12 mouse cellular contexts compared by ENCODE assay signal in the genomic region with DNA sequence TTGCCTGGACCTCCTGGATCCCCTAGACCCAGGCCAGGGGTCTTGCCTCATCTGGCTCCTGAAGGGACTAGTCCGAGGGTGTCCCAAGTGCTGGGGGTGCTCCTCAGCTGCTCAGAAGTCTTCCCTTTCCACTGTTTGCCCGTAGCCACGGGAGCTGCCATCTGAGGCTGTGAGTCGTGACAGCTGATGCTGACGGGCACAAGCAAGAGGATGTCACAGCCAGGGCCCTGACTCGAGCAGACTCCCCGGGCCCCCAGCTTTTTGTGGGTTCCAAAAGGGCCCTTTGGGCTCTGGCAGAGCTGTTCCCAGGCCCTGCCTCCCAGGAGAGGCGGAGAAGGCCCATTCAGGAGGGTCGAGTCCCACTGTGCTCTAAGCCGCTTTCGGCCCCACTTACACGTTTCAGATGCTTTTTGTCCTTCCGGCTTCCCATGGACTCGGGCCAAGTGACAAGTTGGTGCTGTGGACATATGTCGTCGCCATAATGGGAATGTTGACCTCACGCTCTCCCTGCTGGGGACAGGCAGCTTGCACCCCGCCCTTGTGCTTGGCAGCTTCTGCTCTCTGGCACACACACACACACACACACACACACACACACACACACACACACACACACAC. TPM values are rescaled to one million over a fixed set of nuclear protein-coding genes. Genes with fewer than 3 reads are reported as not detected.
DNase-seq lines count a peak whose midpoint lies in the region; ATAC-seq and TF ChIP-seq lines count a peak whose summit lies in the region.
"Had no signal": no experiment of that assay in that cellular context is flagged by ENCODE, and none has a peak within 500 bp of the region (broad histone marks: within the 10 kb centered on the region; RNA-seq: fewer than 3 reads in every experiment).

No protein-coding gene starts in this region.

- ATAC-seq in forebrain, embryonic 12.5 days (ENCODE audit: low FRiP score), result no peak
- ATAC-seq in forebrain, embryonic 16.5 days, result no peak
- peak; percentile 70 for ATAC-seq in lung, postnatal 0 days
- ATAC-seq in hindbrain, embryonic 12.5 days (ENCODE audit: low FRiP score), result 0 out of 2 replicates have a peak, but pooled peaks have one; percentile 9
- no peak for ATAC-seq in midbrain, postnatal 0 days (ENCODE audit: low FRiP score)

- H3K9me3 ChIP-seq in forebrain, embryonic 12.5 days, result no peaks in the 10 kb centered on the region
- no peaks in the 10 kb centered on the region for H3K9me3 ChIP-seq in forebrain, embryonic 16.5 days (ENCODE audit: control insufficient read depth, low read length)
- H3K9me3 ChIP-seq in lung, postnatal 0 days (ENCODE audit: low read length), result no peaks in the 10 kb centered on the region
- H3K9me3 ChIP-seq in hindbrain, embryonic 12.5 days (replicated peaks), result no peaks in the 10 kb centered on the region
- no peaks in the 10 kb centered on the region for H3K9me3 ChIP-seq in midbrain, postnatal 0 days (ENCODE audit: low read length)
- H3K9me3 ChIP-seq: embryonic facial prominence, embryonic 15.5 days had no signal

- H3K9ac ChIP-seq in forebrain, embryonic 12.5 days, result no peak overlapping the region
- H3K9ac ChIP-seq in forebrain, embryonic 16.5 days (replicated peaks; ENCODE audit: low read depth, low read length), result no peak overlapping the region
- no peak overlapping the region for H3K9ac ChIP-seq in lung, postnatal 0 days (replicated peaks; ENCODE audit: low read depth)
- peak overlapping the region; percentile 4; the same call in 1 of the 2 replicates for H3K9ac ChIP-seq in hindbrain, embryonic 12.5 days
- H3K9ac ChIP-seq in midbrain, postnatal 0 days (replicated peaks; ENCODE audit: low read length, poor library complexity, severe bottlenecking), result no peak overlapping the region
- H3K9ac ChIP-seq: embryonic facial prominence, embryonic 15.5 days had no signal

- peak; percentile 62 for DNase-seq in lung, postnatal 0 days (ENCODE audit: low spot score)
- DNase-seq in lung, postnatal 14 days, result no peak
- peak; percentile 79 for DNase-seq in midbrain, postnatal 0 days (ENCODE audit: low spot score)
- DNase-seq in adrenal gland, postnatal 25 days, result no peak
- no peak for DNase-seq in kidney, postnatal 14 days
- DNase-seq: gastrocnemius, postnatal 10 days; thymus, postnatal 36 days had no signal

- H3K4me1 ChIP-seq in forebrain, embryonic 12.5 days, result peaks cover 92% of the 10 kb centered on the region
- H3K4me1 ChIP-seq in forebrain, embryonic 16.5 days (replicated peaks; ENCODE audit: control insufficient read depth, insufficient read depth, low read length), result peaks cover 39% of the 10 kb centered on the region
- peaks cover 4% of the 10 kb centered on the region; the same call in 1 of the 2 replicates for H3K4me1 ChIP-seq in lung, postnatal 0 days (ENCODE audit: insufficient read depth, low read depth, low read length)
- peaks cover 85% of the 10 kb centered on the region for H3K4me1 ChIP-seq in hindbrain, embryonic 12.5 days
- H3K4me1 ChIP-seq in midbrain, postnatal 0 days (ENCODE audit: insufficient read depth, low read length), result peaks cover 12% of the 10 kb centered on the region; the same call in 1 of the 2 replicates

- no peak for TF ChIP-seq CTCF in lung, postnatal 0 days (IDR thresholded peaks at IDR 0.05)
- TF ChIP-seq CTCF in midbrain, postnatal 0 days (IDR thresholded peaks at IDR 0.05), result no peak

- no peak for TF ChIP-seq EP300 in lung, postnatal 0 days (IDR thresholded peaks at IDR 0.05)

- no peak overlapping the region for H3K4me2 ChIP-seq in forebrain, embryonic 12.5 days
- no peak overlapping the region; the same call in 1 of the 2 replicates for H3K4me2 ChIP-seq in forebrain, embryonic 16.5 days (ENCODE audit: low read length)
- no peak overlapping the region for H3K4me2 ChIP-seq in lung, postnatal 0 days (replicated peaks; ENCODE audit: low read depth, low read length)
- no peak overlapping the region for H3K4me2 ChIP-seq in hindbrain, embryonic 12.5 days (replicated peaks)
- no peak overlapping the region for H3K4me2 ChIP-seq in midbrain, postnatal 0 days (ENCODE audit: low read depth, low read length, poor library complexity, severe bottlenecking)
- H3K4me2 ChIP-seq: embryonic facial prominence, embryonic 15.5 days had no signal

- no peak overlapping the region for H3K4me3 ChIP-seq in forebrain, embryonic 12.5 days (replicated peaks)
- no peak overlapping the region for H3K4me3 ChIP-seq in forebrain, embryonic 16.5 days (replicated peaks; ENCODE audit: low read length)
- H3K4me3 ChIP-seq in lung, postnatal 0 days (ENCODE audit: low read depth, low read length), result no peak overlapping the region
- no peak overlapping the region for H3K4me3 ChIP-seq in hindbrain, embryonic 12.5 days
- H3K4me3 ChIP-seq in midbrain, postnatal 0 days (ENCODE audit: low read depth, low read length), result no peak overlapping the region
- H3K4me3 ChIP-seq: embryonic facial prominence, embryonic 15.5 days had no signal

- peaks cover 14% of the 10 kb centered on the region; the same call in 1 of the 2 replicates for H3K36me3 ChIP-seq in forebrain, embryonic 12.5 days (replicated peaks)
- H3K36me3 ChIP-seq in forebrain, embryonic 16.5 days (ENCODE audit: control insufficient read depth, insufficient read depth), result no peaks in the 10 kb centered on the region
- H3K36me3 ChIP-seq in lung, postnatal 0 days (ENCODE audit: insufficient read depth, low read length), result no peaks in the 10 kb centered on the region
- peaks cover 6% of the 10 kb centered on the region; the same call in 1 of the 2 replicates for H3K36me3 ChIP-seq in hindbrain, embryonic 12.5 days
- no peaks in the 10 kb centered on the region for H3K36me3 ChIP-seq in midbrain, postnatal 0 days (ENCODE audit: insufficient read depth, low read length)
- H3K36me3 ChIP-seq: embryonic facial prominence, embryonic 15.5 days had no signal

- peak overlapping the region; percentile 59 for H3K27ac ChIP-seq in forebrain, embryonic 12.5 days
- no peak overlapping the region for H3K27ac ChIP-seq in forebrain, embryonic 16.5 days (ENCODE audit: low read length)
- no peak overlapping the region for H3K27ac ChIP-seq in lung, postnatal 0 days (ENCODE audit: low read length)
- H3K27ac ChIP-seq in hindbrain, embryonic 12.5 days, result peak overlapping the region; percentile 70; the same call in 1 of the 2 replicates
- H3K27ac ChIP-seq in midbrain, postnatal 0 days (ENCODE audit: low read depth, low read length), result no peak overlapping the region
- H3K27ac ChIP-seq: embryonic facial prominence, embryonic 15.5 days had no signal

- WGBS in forebrain, embryonic 12.5 days, result 45% methylated on average over 18 of the region's 18 CpGs
- 15% methylated on average over 18 of the region's 18 CpGs for WGBS in forebrain, embryonic 16.5 days
- WGBS in lung, postnatal 0 days, result 43% methylated on average over 18 of the region's 18 CpGs
- 57% methylated on average over 18 of the region's 18 CpGs for WGBS in hindbrain, embryonic 12.5 days
- WGBS in midbrain, postnatal 0 days, result 30% methylated on average over 17 of the region's 18 CpGs

- no peaks in the 10 kb centered on the region for H3K27me3 ChIP-seq in forebrain, embryonic 12.5 days
- no peaks in the 10 kb centered on the region for H3K27me3 ChIP-seq in forebrain, embryonic 16.5 days (replicated peaks; ENCODE audit: control insufficient read depth, insufficient read depth, low read length)
- H3K27me3 ChIP-seq in lung, postnatal 0 days (replicated peaks; ENCODE audit: insufficient read depth, low read length), result no peaks in the 10 kb centered on the region
- no peaks in the 10 kb centered on the region for H3K27me3 ChIP-seq in hindbrain, embryonic 12.5 days
- H3K27me3 ChIP-seq in midbrain, postnatal 0 days (ENCODE audit: insufficient read depth, low read length), result no peaks in the 10 kb centered on the region
- H3K27me3 ChIP-seq: embryonic facial prominence, embryonic 15.5 days had no signal

RNA-seq across cellular contexts. Expression of a gene that starts 10.7 kb away (rescaled TPM):
- polyA plus RNA-seq in forebrain, embryonic 12.5 days (2016; fragmentation: Nextera tagmentation; extraction: Ambion mirVana), result 20.3 and 30.2 TPM in 2 replicates
- 12.3 and 13.1 TPM in 2 replicates for polyA plus RNA-seq in forebrain, embryonic 16.5 days (2015; fragmentation: Nextera tagmentation; extraction: Ambion mirVana)
- 0.63 and 0.74 TPM in 2 replicates for polyA plus RNA-seq in lung, postnatal 0 days (2015; fragmentation: Nextera tagmentation; extraction: Ambion mirVana)
- polyA plus RNA-seq in hindbrain, embryonic 12.5 days (2016; fragmentation: Nextera tagmentation; extraction: Ambion mirVana), result 25.4 and 30.8 TPM in 2 replicates
- 149 and 202 TPM in 2 replicates for total RNA-seq in midbrain, postnatal 0 days (2014; rRNA removed)
- polyA plus RNA-seq in midbrain, postnatal 0 days (2015; fragmentation: Nextera tagmentation; extraction: Ambion mirVana), result 13.6 and 15.6 TPM in 2 replicates
- total RNA-seq in adrenal gland, postnatal 25 days (2021), result 15.1 and 17.8 TPM in 2 replicates
- total RNA-seq: neutrophil, adult 5-6 weeks had no signal

Comparison
In these comparisons a context has a peak if more than half of its experiments do, and no peak if none do; other contexts are left out.
1. H3K27ac ChIP-seq: peak in forebrain, embryonic 12.5 days (single experiment) and hindbrain, embryonic 12.5 days (single experiment); none in forebrain, embryonic 16.5 days (single experiment), lung, postnatal 0 days (single experiment) and midbrain, postnatal 0 days (single experiment).
2. DNase-seq: peak in lung, postnatal 0 days (single experiment) and midbrain, postnatal 0 days (single experiment); none in lung, postnatal 14 days (single experiment), adrenal gland, postnatal 25 days (single experiment) and kidney, postnatal 14 days (single experiment).
3. ATAC-seq: peak in lung, postnatal 0 days (single experiment) and hindbrain, embryonic 12.5 days (single experiment); none in forebrain, embryonic 12.5 days (single experiment), forebrain, embryonic 16.5 days (single experiment) and midbrain, postnatal 0 days (single experiment).